Mouse (Mus musculus) erythroblast, embryonic 14.5 days (primary cell): ENCODE results near the gene Krt7.

Source experiments
- GATA1 ChIP-seq: IDR thresholded peaks from 2 replicates; pipeline ENCODE4 v1.6.1; 2012; ENCODE audit warnings: low read length, inconsistent platforms, mixed read lengths
- TAL1 ChIP-seq: IDR thresholded peaks from 3 replicates; pipeline ENCODE4 v1.6.1; 2012; ENCODE audit warnings: low read length, inconsistent platforms, mixed read lengths

GRCm38 (mm10) chr15:101479007-101479665, 68.3 kb downstream of the Krt7 start:
- TF ChIP-seq TAL1, result no peak
- no peak for TF ChIP-seq GATA1
